Mouse (Mus musculus) Patski (cell line): Measurements from ENCODE around the gene 2510002D24Rik. TPM values are rescaled to one million over a fixed set of nuclear protein-coding genes. Genes with fewer than 3 reads are reported as not detected.

Experiments
- ATAC-seq: fragments of 100-300 bp; one replicate; pipeline ENCODE4 v1.8.0; 2021
- CTCF ChIA-PET: fragments of 350-600 bp; sonication (Branson Sonifier 250); formaldehyde crosslinking; loops from one replicate; lab custom pipeline; 2022; ENCODE audit warnings: inconsistent platforms; lab: Charles Lee
- POLR2A ChIA-PET: fragments of 350-600 bp; sonication (Branson Sonifier 250); formaldehyde crosslinking; loops from one replicate; lab custom pipeline; 2022; ENCODE audit warnings: antibody characterized with exemption, inconsistent platforms; lab: Charles Lee
- DNase-seq: peaks from one replicate; pipeline ENCODE4 v3.0.0-alpha.2; 2011; ENCODE audit warnings: low read depth, low spot score
- H3K27me3 ChIP-seq: fragments of 371-371 bp; one replicate; pipeline ENCODE4 v1.5.1; 2021
- CTCF ChIP-seq: fragments of 100-300 bp; IDR thresholded peaks from one replicate; pipeline ENCODE4 v1.5.1; 2021
- in situ Hi-C: fragments of 300-500 bp; cut with MboI; formaldehyde crosslinking; loops from 3 replicates; pipeline ENCODE4 v1.11.1; 2018; ENCODE audit warnings: low pct_unique_long_range_greater_than_20kb, mixed read lengths
- polyA plus RNA-seq: library from polyadenylated mRNA; unstranded; gene quantifications from one replicate; pipeline ENCODE4 v1.2.3, GENCODE M21; 2021

The 2510002D24Rik gene
- 17.6 TPM for polyA plus RNA-seq

DNA sequence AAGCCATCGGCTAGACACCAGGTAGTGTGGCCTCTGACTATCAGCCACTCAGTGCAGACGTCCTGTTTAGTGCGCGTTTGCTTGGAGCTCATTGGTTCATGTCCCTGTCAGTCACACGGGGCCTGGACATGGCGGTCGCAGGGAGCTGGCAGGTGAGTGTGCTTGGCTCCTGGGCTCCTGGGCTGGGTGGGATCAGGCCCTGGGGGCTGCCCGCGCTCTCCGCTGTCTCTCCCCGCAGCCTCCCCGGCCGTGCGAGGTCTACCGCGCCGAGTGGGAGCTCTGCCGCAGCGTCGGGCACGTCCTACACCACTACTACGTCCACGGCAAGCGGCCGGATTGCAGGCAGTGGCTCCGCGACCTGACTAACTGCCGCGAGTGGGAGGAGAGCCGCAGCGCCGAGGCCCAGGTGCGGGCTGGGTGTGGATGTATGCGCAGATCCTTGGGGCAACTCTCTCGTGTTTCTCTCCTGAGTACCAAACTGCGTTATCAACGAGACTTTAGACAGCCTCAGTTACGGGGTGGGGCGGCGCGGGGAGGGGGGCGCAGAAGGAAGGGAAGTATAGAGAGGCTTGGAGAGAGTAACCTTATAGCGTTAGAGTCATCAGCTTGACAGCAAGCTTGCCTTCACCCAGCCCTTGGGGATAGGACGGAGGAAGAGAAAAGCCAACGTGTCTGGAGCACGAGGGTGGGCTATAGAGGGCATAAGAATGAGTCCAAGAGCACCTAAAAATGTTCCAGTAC, at the start of gene 2510002D24Rik, which contains the start of gene Gm28539:
Gene 2510002D24Rik, plus strand, starts transcription at position 111 of the 741 bp plus-strand sequence.
Gene Gm28539, plus strand, starts transcription at position 117 of the 741 bp plus-strand sequence.
- DNase-seq: peak; percentile 76
- in situ Hi-C loops: loop anchor here (5.0 kb wide), 1 partner anchor 81 kb away; no protein-coding TSS in a partner anchor
- no peak for TF ChIP-seq CTCF
- ChIA-PET POLR2A (interaction anchor here (1.1 kb wide), 1 partner anchor 41 kb away, joined by 5 read pairs; the partner anchor contains the start of gene Hira), CTCF (interaction anchor here (1.2 kb wide), 1 partner anchor 23 kb away, joined by 3 read pairs; no protein-coding TSS in a partner anchor)
- H3K27me3 ChIP-seq: no peaks in the 10 kb centered on the region
- ATAC-seq: peak; percentile 99

DNA sequence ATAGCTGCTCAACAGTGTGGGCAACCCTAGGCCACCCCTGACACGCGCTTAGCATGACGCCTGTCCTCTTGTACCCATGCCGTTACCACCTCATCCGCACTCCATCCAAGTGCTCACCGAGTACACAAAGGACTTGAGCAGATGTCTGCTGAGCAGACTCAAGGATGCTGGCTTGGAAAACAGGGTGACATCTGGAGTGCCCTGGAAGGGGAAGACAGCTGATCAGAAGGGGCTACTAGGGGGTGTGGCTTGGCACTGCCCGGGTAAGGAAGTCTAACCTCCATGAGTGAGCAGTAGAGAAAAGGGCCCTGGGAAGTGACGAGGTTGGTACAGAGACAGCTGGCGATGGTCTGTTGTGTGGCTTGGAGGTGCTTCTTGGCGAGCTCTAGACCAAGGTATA, 49.7 kb upstream of the 2510002D24Rik start:
- in situ Hi-C loops: no loop called here
- no peak for TF ChIP-seq CTCF
- CTCF ChIA-PET: interaction anchor here (0.8 kb wide), 1 partner anchor 21 kb away, joined by 3 read pairs; no protein-coding TSS in a partner anchor
- DNase-seq (no peak), ATAC-seq (no peak)
- POLR2A ChIA-PET: no interaction called here
- H3K27me3 ChIP-seq: no peaks in the 10 kb centered on the region

DNA sequence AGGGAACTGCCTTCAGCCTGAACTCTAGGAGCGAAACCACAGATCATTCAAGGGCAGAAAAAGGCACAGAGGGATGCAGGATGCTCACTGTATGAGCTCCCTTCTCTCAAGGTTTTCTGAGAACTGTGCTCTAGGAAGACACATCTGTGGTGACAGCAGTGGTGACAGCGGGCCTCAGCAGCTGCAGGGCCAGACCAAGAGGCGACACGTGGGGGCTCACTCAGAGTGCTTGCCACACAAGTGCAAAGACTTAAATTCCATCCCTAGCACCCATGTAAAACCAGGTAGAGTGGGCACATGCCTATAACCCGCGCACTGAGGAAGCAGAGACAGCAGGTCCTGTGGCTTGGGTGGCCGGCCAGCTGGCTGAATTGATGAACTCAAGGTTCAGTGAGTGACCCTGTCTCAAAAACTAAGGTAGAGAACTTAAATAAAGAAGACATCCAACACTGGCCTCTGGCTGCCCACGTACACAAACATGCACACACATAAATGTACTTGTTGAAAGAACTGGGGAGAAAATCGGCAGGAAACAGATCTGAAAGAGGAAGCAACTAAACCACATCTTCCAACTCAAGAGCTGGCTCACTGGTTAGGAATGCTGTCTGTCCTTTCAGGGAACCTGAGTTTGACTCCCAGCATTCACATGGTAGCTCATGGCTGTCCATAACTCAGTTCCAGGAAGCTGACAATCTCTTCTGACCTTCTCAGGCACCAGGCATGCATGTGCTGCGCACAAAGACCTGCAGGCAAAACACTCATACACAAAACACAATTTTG, 47.6 kb upstream of the 2510002D24Rik start:
- ATAC-seq: peak; percentile 55
- POLR2A ChIA-PET: no interaction called here
- in situ Hi-C loops: no loop called here
- peak; percentile 31 for DNase-seq
- no peak for TF ChIP-seq CTCF
- no peaks in the 10 kb centered on the region for H3K27me3 ChIP-seq
- CTCF ChIA-PET: interaction anchor here (1.0 to 2.2 kb wide), 4 partner anchors 10 to 102 kb away, joined by 3 to 7 read pairs (median 4); no protein-coding TSS in a partner anchor

DNA sequence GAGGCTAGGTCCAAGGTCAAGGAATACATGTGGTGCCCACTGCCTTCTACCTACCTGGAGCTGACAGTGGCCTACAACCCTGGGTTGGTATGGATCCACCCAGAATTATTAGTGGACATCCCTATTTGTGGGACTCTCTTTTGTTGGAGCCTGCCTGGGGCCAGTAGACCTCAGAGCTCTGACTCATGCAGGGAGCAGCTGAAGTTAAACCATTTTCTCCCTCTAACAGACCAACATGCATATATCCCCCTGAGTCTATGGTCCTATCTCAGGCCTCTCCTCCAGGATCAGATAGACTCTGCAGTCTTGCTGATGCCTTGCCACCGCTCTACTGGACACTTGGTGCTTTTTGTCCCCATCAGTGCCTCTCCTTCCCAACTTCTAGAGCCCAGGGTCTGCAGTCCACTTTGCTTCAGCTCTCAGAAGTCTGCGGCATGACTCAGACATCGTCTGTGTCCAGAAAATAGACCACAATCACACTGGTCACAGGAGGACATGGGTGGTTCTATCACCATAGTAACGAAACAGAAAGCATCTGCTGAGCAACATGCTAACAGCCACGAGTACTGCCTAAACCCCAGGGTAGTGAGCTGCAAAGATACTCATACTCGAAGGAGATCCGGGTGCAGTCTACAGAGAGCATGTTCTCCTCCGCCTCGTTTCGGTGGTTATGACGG, 41.0 kb upstream of the 2510002D24Rik start:
- peak; percentile 61 for DNase-seq
- H3K27me3 ChIP-seq: no peaks in the 10 kb centered on the region
- TF ChIP-seq CTCF: no peak
- ChIA-PET CTCF (interaction anchor here (1.1 to 1.2 kb wide), 2 partner anchors 89 to 100 kb away, joined by 3 to 6 read pairs; no protein-coding TSS in a partner anchor), POLR2A (no interaction called here)
- in situ Hi-C loops: loop anchor here (5.0 kb wide), 1 partner anchor 98 kb away; no protein-coding TSS in a partner anchor
- ATAC-seq: peak; percentile 65

DNA sequence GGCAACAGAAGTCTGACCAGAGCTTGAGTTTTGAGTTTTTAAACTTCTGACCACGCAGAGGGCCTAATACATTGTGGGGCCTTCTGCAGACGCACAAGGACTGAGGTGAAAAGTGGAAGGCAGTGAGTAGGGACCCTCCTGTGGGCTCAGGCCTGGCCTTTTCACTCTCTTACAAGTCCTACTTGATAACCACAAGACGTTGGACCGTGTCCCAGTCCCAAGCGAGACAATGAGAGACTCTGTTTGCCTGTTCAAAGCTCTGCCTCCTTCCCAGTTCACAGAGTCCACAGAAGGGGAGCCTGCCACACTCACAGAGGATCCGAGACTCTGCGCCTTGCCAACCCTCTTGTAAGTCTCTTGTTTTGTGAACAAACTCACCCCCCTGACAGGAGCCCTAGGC, 39.7 kb upstream of the 2510002D24Rik start:
- no peaks in the 10 kb centered on the region for H3K27me3 ChIP-seq
- no peak for DNase-seq
- in situ Hi-C loops: loop anchor here (5.0 kb wide), 1 partner anchor 99 kb away; no protein-coding TSS in a partner anchor
- CTCF ChIA-PET: interaction anchor here (1.5 kb wide), 1 partner anchor 101 kb away, joined by 4 read pairs; no protein-coding TSS in a partner anchor
- ATAC-seq: no peak
- TF ChIP-seq CTCF: no peak
- POLR2A ChIA-PET: no interaction called here

DNA sequence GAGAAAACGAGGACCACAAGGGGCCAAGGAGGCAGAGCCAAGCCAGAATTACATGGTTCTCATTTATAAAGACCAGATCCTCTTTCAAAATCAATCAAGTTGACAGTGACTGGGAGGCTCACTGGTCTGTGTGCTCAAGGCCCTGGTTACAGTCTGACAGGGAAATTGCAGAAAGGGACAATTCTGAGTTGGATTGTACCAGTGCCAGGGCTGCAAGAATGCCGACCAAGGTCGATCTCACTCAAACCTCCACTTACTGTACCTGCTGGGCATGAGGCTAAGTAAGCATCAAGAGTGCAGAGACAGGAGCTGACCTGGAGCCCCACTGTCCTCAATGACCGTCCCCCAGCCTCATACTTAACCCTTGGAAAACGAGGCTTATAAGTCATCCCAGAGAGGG, 38.2 kb upstream of the 2510002D24Rik start:
- in situ Hi-C loops: loop anchor here (5.0 kb wide), 1 partner anchor 101 kb away; no protein-coding TSS in a partner anchor
- no peak for TF ChIP-seq CTCF
- ChIA-PET POLR2A (no interaction called here), CTCF (interaction anchor here (0.6 to 3.4 kb wide), 11 partner anchors 9 to 110 kb away, joined by 3 to 17 read pairs (median 4); partner anchors contain the start of genes Cdc45 and Ufd1)
- no peak for ATAC-seq
- no peak for DNase-seq
- H3K27me3 ChIP-seq: no peaks in the 10 kb centered on the region

DNA sequence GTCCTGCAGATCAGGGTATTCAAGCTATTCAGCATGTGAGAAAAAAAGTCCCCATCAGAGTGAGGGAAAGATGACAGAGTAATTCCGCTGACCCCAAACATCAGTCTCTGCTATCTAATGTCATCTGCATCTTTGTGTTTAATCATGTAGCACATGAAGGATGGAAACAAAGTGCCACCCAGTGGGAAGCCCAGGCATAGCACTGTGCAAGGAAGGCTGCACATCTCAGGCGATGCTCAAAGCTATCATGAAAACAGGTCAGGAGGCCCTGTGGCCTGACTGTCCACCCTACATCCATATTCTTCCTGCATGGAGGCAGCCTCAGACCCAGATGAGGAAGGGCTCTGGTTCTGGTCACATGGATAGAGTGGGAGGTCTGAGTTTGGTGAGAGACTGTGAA, 37.5 kb upstream of the 2510002D24Rik start:
- H3K27me3 ChIP-seq: no peaks in the 10 kb centered on the region
- ATAC-seq (peak; percentile 62), DNase-seq (no peak)
- in situ Hi-C loops: loop anchor here (5.0 kb wide), 1 partner anchor 102 kb away; no protein-coding TSS in a partner anchor
- POLR2A ChIA-PET: no interaction called here
- peak; percentile 84 for TF ChIP-seq CTCF
- CTCF ChIA-PET: interaction anchor here (0.6 to 3.4 kb wide), 12 partner anchors 9 to 455 kb away, joined by 3 to 17 read pairs (median 4); partner anchors contain the start of genes Cdc45 and Ufd1

DNA sequence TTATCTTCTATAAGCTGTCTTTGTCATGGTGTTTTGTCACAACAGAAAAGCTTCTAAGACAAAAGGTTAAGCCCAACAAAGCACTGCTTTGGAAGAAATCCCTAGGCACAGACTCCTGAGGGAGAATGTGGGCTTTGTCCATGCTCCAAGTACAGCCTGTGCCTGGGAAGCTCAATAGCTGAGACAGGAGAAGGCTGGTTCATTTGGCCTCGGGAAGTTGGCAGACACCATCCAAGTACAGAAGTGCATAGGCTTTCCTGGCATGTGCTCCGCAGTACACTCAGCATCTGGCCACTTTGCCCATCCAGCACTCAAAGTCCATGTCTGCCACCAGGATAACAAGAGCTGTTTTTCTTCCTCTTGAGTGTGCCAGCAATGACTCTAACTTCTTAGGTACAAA, 30.6 kb upstream of the 2510002D24Rik start:
- CTCF ChIA-PET: interaction anchor here (0.6 to 1.1 kb wide), 2 partner anchors 10 to 109 kb away, joined by 3 read pairs; no protein-coding TSS in a partner anchor

DNA sequence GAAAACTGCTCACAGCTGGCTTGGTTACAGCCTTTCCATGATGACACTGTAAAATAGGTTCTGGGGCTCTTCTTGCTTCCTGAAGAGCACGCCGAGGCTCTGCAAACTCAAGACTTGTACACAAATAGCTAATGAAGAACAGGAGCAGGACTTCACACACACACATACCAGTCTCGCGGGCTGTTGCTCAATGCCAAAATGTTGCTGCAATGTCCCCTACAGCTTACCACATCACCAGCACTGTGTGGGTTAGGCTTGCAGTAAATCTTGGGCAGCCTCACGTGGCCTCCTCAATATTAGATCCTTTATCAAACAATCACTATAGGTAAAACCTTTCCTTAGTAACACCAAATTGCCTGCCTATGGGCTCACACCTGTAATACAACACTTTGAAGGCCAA, 27.4 kb upstream of the 2510002D24Rik start:
- DNase-seq: no peak
- no peak for ATAC-seq
- in situ Hi-C loops: no loop called here
- POLR2A ChIA-PET: no interaction called here
- CTCF ChIA-PET: interaction anchor here (1.7 kb wide), 1 partner anchor 10 kb away, joined by 4 read pairs; no protein-coding TSS in a partner anchor
- no peak for TF ChIP-seq CTCF
- H3K27me3 ChIP-seq: no peaks in the 10 kb centered on the region

More for the DNA sequence above, 30.6 kb upstream of the 2510002D24Rik start:
- no peak for TF ChIP-seq CTCF
- DNase-seq (no peak), ATAC-seq (no peak)
- in situ Hi-C loops: no loop called here
- POLR2A ChIA-PET: no interaction called here
- no peaks in the 10 kb centered on the region for H3K27me3 ChIP-seq
